Mouse (Mus musculus) neural tube, embryonic 14.5 days (tissue): ENCODE measurements around the gene Shmt2. TPM values are rescaled to one million over a fixed set of nuclear protein-coding genes. Genes with fewer than 3 reads are reported as not detected.

Experiments
- ATAC-seq: fragments of 200-750 bp; cut with Nextera tagmentation; 2 replicates; pipeline ENCODE4 v1.8.0; 2017; ENCODE audit warnings: low read depth, mild to moderate bottlenecking, moderate TSS enrichment, moderate library complexity
- H3K27ac ChIP-seq: fragments of 300-500 bp; sonication (generic); 2 replicates; pipeline ENCODE4 v1.5.1; 2014; ENCODE audit warnings: low read depth, mild to moderate bottlenecking, control low read depth, low read length, moderate library complexity, mixed read lengths
- H3K27me3 ChIP-seq: fragments of 300-500 bp; sonication (generic); 2 replicates; pipeline ENCODE4 v1.6.1; 2014; ENCODE audit warnings: low read length; ENCODE audit not compliant: control insufficient read depth, insufficient read depth
- H3K36me3 ChIP-seq: fragments of 300-500 bp; sonication (generic); 2 replicates; pipeline ENCODE4 v1.6.1; 2014; ENCODE audit warnings: low read length, mixed read lengths; ENCODE audit not compliant: control insufficient read depth, insufficient read depth
- H3K4me1 ChIP-seq: fragments of 300-500 bp; sonication (generic); 2 replicates; pipeline ENCODE4 v1.6.1; 2014; ENCODE audit warnings: low read length; ENCODE audit not compliant: control insufficient read depth, insufficient read depth
- H3K4me2 ChIP-seq: fragments of 300-500 bp; sonication (generic); 2 replicates; pipeline ENCODE4 v1.6.1; 2014; ENCODE audit warnings: mild to moderate bottlenecking, low read depth, low read length, control low read depth
- H3K4me3 ChIP-seq: fragments of 300-500 bp; sonication (generic); 2 replicates; pipeline ENCODE4 v1.5.1; 2014; ENCODE audit warnings: low read depth, low read length, control low read depth, mixed read lengths
- H3K9ac ChIP-seq: fragments of 300-500 bp; sonication (generic); replicated peaks from 2 replicates; pipeline ENCODE4 v1.6.1; 2014; ENCODE audit warnings: low read depth, mild to moderate bottlenecking, control low read depth, low read length, mixed read lengths
- H3K9me3 ChIP-seq: fragments of 300-500 bp; sonication (generic); 2 replicates; pipeline ENCODE4 v1.6.1; 2016; ENCODE audit warnings: low read length; ENCODE audit not compliant: control insufficient read depth
- WGBS: fragments of 180-500 bp; shearing (Covaris S2); extraction: QIAGEN DNeasy Blood & Tissue Kit; methylation state at CpG from one replicate; pipeline ENCODE4 v1.1.7; 2014; 5-methylcytosine and 5-hydroxymethylcytosine counted together
- polyA plus RNA-seq: library from polyadenylated mRNA; unstranded; fragments of >200 nt; fragmentation: Nextera tagmentation; extraction: Ambion mirVana; gene quantifications from 2 replicates; pipeline ENCODE4 v1.2.1, GENCODE M21; 2014

Gene Shmt2
- polyA plus RNA-seq: 44.9 and 46.8 TPM in 2 replicates

- ATAC-seq: peak; percentile 50; the same call in 1 of the 2 replicates
Measured at GRCm38 (mm10) chr10:127522088-127522581, at the start of gene Shmt2. Shmt2 (minus strand) TSS chr10:127522444.

GRCm38 (mm10) chr10:127570937-127571641, 48.8 kb upstream of the Shmt2 start:
- no peaks in the 10 kb centered on the region for H3K27me3 ChIP-seq
- H3K27ac ChIP-seq: no peak overlapping the region
- H3K36me3 ChIP-seq: peaks cover 82% of the 10 kb centered on the region
- H3K4me2 ChIP-seq: no peak overlapping the region
- WGBS: 94% methylated on average over 17 of the region's 17 CpGs
- H3K9me3 ChIP-seq: no peaks in the 10 kb centered on the region
- no peak overlapping the region for H3K9ac ChIP-seq
- no peaks in the 10 kb centered on the region for H3K4me1 ChIP-seq
- H3K4me3 ChIP-seq: no peak overlapping the region
- no peak for ATAC-seq

More at GRCm38 (mm10) chr10:127522088-127522581, at the start of gene Shmt2:
- no peaks in the 10 kb centered on the region for H3K9me3 ChIP-seq
- H3K4me3 ChIP-seq: peak within 1 kb of the TSS; percentile 45
- H3K27me3 ChIP-seq: no peaks in the 10 kb centered on the region
- peaks cover 34% of the 10 kb centered on the region for H3K4me1 ChIP-seq
- H3K4me2 ChIP-seq: peak within 1 kb of the TSS; percentile 87
- WGBS: under 1% methylated on average over 21 of the region's 21 CpGs
- H3K9ac ChIP-seq: peak within 1 kb of the TSS; percentile 44
- H3K36me3 ChIP-seq: peaks cover 6% of the 10 kb centered on the region; the same call in 1 of the 2 replicates
- H3K27ac ChIP-seq: no peak within 1 kb of the TSS

- H3K4me2 ChIP-seq: no peak overlapping the region
- 84% methylated on average over 6 of the region's 6 CpGs for WGBS
- no peaks in the 10 kb centered on the region for H3K27me3 ChIP-seq
- H3K27ac ChIP-seq: no peak overlapping the region
- H3K9me3 ChIP-seq: no peaks in the 10 kb centered on the region
- no peak overlapping the region for H3K4me3 ChIP-seq
- no peak overlapping the region for H3K9ac ChIP-seq
- peaks cover 79% of the 10 kb centered on the region for H3K36me3 ChIP-seq
- no peaks in the 10 kb centered on the region for H3K4me1 ChIP-seq
- no peak for ATAC-seq
Measured at GRCm38 (mm10) chr10:127570384-127570783, 48.1 kb upstream of the Shmt2 start.

GRCm38 (mm10) chr10:127569450-127569849, 47.2 kb upstream of the Shmt2 start:
- 25% methylated on average over 3 of the region's 3 CpGs for WGBS
- ATAC-seq: peak; percentile 56; the same call in 1 of the 2 replicates
- H3K36me3 ChIP-seq: peaks cover 74% of the 10 kb centered on the region

GRCm38 (mm10) chr10:127566553-127567326, 44.5 kb upstream of the Shmt2 start:
- Histone ChIP-seq H3K27ac (no peak overlapping the region), H3K36me3 (peaks cover 74% of the 10 kb centered on the region), H3K4me3 (no peak overlapping the region), H3K9me3 (no peaks in the 10 kb centered on the region), H3K4me2 (no peak overlapping the region), H3K4me1 (no peaks in the 10 kb centered on the region), H3K27me3 (no peaks in the 10 kb centered on the region), H3K9ac (no peak overlapping the region)
- WGBS: 94% methylated on average over 28 of the region's 28 CpGs
- no peak for ATAC-seq

More at GRCm38 (mm10) chr10:127569450-127569849, 47.2 kb upstream of the Shmt2 start:
- H3K4me1 ChIP-seq: no peaks in the 10 kb centered on the region
- no peak overlapping the region for H3K9ac ChIP-seq
- H3K27me3 ChIP-seq: no peaks in the 10 kb centered on the region
- no peak overlapping the region for H3K27ac ChIP-seq
- H3K4me2 ChIP-seq: no peak overlapping the region
- no peak overlapping the region for H3K4me3 ChIP-seq
- H3K9me3 ChIP-seq: no peaks in the 10 kb centered on the region

- Histone ChIP-seq H3K27me3 (no peaks in the 10 kb centered on the region), H3K9ac (no peak overlapping the region), H3K4me1 (no peaks in the 10 kb centered on the region), H3K4me3 (no peak overlapping the region), H3K36me3 (peaks cover 86% of the 10 kb centered on the region), H3K4me2 (no peak overlapping the region), H3K27ac (no peak overlapping the region), H3K9me3 (no peaks in the 10 kb centered on the region)
- WGBS: 45% methylated on average over 13 of the region's 13 CpGs
- ATAC-seq: no peak
Measured at GRCm38 (mm10) chr10:127564301-127564700, 42.1 kb upstream of the Shmt2 start.

DNA sequence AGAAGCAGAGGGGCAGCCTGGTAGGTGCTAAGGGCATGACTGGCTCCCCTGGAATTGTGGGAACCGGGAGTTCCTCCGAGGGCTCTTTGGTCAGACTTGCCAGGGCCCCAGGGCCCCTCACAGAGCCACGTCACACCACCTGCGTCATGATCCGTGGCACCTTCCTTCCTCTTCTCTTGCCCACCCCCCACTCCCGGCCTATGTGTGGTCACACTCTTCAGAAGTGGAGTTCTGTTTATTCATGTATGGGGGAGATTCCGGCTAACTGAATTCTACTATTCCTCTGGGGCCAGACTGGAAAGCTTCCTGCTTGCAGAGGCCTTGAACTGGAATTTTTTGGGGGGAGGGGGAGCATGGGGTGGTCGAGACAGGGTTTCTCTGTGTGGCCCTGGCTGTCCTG, 41.6 kb upstream of the Shmt2 start:
- WGBS: 82% methylated on average over 8 of the region's 8 CpGs
- Histone ChIP-seq H3K4me3 (no peak overlapping the region), H3K9me3 (no peaks in the 10 kb centered on the region), H3K4me2 (no peak overlapping the region), H3K36me3 (peaks cover 86% of the 10 kb centered on the region), H3K27me3 (no peaks in the 10 kb centered on the region), H3K27ac (no peak overlapping the region), H3K9ac (no peak overlapping the region), H3K4me1 (no peaks in the 10 kb centered on the region)
- no peak for ATAC-seq

DNA sequence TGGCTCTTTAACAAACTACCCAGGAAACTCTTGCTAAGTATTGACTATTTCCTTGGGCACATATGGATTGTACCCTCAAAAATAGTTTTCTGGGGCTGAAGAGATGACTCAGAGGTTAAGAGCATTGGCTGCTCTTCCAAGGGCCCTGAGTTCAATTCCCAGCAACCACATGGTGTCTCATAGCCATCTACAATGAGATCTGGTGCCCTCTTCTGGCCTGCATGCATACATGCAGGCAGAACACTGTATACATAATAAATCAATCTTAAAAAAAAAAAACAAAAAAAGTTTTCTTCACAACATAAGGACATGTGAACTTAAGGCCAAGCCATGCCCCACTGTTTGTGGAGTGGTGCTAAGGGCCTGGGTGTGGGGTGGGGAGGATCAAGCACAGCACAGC, 38.9 kb upstream of the Shmt2 start:
- no peak overlapping the region for H3K9ac ChIP-seq
- no peaks in the 10 kb centered on the region for H3K4me1 ChIP-seq
- ATAC-seq: no peak
- no peak overlapping the region for H3K4me2 ChIP-seq
- peaks cover 90% of the 10 kb centered on the region for H3K36me3 ChIP-seq
- H3K4me3 ChIP-seq: no peak overlapping the region
- no peaks in the 10 kb centered on the region for H3K9me3 ChIP-seq
- no peaks in the 10 kb centered on the region for H3K27me3 ChIP-seq
- H3K27ac ChIP-seq: no peak overlapping the region

GRCm38 (mm10) chr10:127557397-127557796, 35.2 kb upstream of the Shmt2 start:
- Histone ChIP-seq H3K4me3 (no peak overlapping the region), H3K9me3 (no peaks in the 10 kb centered on the region), H3K36me3 (peaks cover 95% of the 10 kb centered on the region), H3K4me1 (no peaks in the 10 kb centered on the region), H3K4me2 (no peak overlapping the region), H3K27me3 (no peaks in the 10 kb centered on the region), H3K27ac (no peak overlapping the region), H3K9ac (no peak overlapping the region)
- 88% methylated on average over 13 of the region's 13 CpGs for WGBS
- no peak for ATAC-seq
